Mouse (Mus musculus): ENCODE data around the gene Mta2.
"Not testable (repeated sequence)": the region's sequence is repeated elsewhere in the genome, so short reads cannot be mapped to it uniquely, and the experiment has no call there.

DNA sequence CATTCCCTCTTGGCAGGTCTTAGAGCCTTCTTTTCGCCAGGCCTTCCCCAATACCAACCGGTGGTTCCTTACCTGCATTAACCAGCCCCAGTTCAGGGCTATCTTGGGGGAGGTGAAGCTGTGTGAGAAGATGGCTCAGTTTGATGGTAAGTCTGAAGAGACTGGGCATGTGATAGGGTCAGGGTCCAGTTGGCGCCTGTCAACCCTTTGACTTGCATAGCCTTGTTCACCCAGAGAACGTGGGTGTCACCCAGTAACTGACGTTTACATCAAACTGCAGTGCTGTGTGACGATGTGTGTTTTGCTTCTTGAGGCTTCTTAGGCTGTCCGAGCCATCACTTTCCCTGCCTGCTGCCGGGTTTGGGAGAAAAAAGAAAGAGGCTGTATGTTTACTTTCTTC, 30.8 kb downstream of the Mta2 start:
- TF ChIP-seq CTCF (IDR thresholded peaks at IDR 0.05; ENCODE audit: borderline replicate concordance, extremely low read depth, insufficient read depth, insufficient read length); POLR2A (IDR thresholded peaks at IDR 0.05; ENCODE audit: borderline replicate concordance, extremely low read depth, insufficient read depth, insufficient read length, poor library complexity, severe bottlenecking): not testable (repeated sequence)

All from brain, embryonic 14.5 days (tissue).